Mouse (Mus musculus): ENCODE results near the gene Capn7. TPM values are rescaled to one million over a fixed set of nuclear protein-coding genes. Genes with fewer than 3 reads are reported as not detected.
A peak's percentile ranks its signal among the peaks of the same experiment; 100 is the strongest.

The Capn7 gene
- polyA plus RNA-seq, 1 experiment from 2014 or later: 42.3 TPM

DNA sequence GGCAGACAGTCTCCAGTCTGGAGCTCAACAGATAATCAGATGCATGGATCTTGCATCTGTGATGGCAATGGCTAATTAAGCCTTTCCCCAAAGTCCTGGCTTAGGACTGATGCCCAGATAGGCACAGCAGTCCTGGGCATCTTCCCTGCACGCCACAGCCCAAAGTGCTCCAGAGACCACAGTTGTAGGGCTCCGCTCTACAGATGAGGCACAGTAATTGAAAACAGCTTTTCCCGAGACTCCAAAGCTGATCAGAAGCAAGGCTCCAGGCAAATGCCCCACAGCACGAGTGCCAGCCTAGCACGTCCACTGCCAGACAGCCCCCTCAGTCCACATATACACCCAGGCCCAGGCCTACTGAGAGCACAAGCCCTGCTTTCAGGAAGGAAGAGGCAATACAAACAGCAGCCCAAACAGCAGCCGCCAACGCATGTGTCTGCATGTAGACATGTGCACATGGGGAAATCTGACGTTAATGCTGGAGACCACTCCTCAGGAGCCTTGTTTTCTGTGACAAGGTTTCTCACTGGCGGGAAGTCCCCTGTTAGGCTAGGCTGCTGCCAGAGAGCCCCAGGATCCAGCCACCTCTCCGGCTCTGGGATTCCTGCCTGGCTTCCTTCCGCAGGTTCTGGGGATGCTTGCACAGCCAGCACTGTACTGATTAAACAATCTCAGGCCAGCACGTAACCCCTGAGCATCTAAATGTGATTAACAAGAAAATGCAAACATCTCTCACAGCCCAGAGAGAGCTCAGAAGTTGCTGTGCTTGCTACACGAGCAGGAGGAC is 51.8 kb downstream of the Capn7 start:
- H3K4me3 ChIP-seq (replicated peaks): no peak overlapping the region
- no peak overlapping the region for H3K9ac ChIP-seq
- H3K36me3 ChIP-seq: peaks cover 3% of the 10 kb centered on the region; the same call in 1 of the 2 replicates
- WGBS: 32% methylated on average over 13 of the region's 13 CpGs
- no peaks in the 10 kb centered on the region for H3K27me3 ChIP-seq
- no peak for ATAC-seq (ENCODE audit: insufficient number of reproducible peaks, low FRiP score, low TSS enrichment, low read depth)
- H3K9me3 ChIP-seq (replicated peaks): no peaks in the 10 kb centered on the region
- H3K4me1 ChIP-seq: peaks cover 40% of the 10 kb centered on the region
- peak overlapping the region; percentile 52 for H3K27ac ChIP-seq (replicated peaks)
- H3K4me2 ChIP-seq (replicated peaks): no peak overlapping the region

DNA sequence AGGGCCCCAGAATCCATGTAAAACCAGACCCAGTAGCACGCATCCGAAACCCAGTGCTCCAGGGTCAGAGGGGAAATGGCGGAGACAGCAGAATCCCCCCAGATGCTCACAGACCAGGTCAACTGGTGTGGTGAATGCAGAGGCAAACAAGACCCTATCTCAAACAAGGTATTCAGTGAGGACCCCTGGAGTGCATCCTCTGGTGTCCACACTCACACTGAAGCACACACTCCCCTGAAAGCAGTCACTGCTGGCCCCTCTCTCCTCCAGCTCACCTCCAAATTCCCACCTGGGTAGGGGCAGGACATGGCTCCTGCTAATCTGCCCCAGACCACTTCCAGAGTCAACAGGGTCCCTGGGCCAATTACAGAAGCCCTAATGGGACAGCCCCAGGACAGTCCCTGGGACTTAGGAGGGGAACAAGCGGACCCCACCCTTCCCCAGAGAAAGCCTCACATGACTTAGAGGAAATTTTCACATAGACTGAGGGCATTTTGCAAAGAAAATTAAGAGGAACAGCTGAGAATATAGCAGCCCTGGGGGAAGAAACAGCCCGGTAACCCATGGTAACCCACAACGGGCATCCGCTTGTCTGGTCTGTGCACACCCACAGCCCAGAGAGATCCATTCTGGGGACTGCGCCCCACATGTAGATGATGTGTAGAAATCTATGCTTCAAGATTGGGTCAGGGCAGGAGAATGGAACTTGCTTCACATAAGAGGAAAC is 53.1 kb downstream of the Capn7 start:
- H3K36me3 ChIP-seq: no peaks in the 10 kb centered on the region
- no peaks in the 10 kb centered on the region for H3K9me3 ChIP-seq (replicated peaks)
- WGBS: 84% methylated on average over 8 of the region's 8 CpGs
- H3K4me2 ChIP-seq (replicated peaks): no peak overlapping the region
- H3K4me1 ChIP-seq: peaks cover 39% of the 10 kb centered on the region
- no peaks in the 10 kb centered on the region for H3K27me3 ChIP-seq
- H3K4me3 ChIP-seq (replicated peaks): no peak overlapping the region
- H3K9ac ChIP-seq: no peak overlapping the region
- H3K27ac ChIP-seq (replicated peaks): no peak overlapping the region
- ATAC-seq (ENCODE audit: insufficient number of reproducible peaks, low FRiP score, low TSS enrichment, low read depth): no peak

GRCm38 (mm10) chr14:31392300-31392699 is 55.9 kb downstream of the Capn7 start:
- Histone ChIP-seq H3K9ac (no peak overlapping the region), H3K27ac (replicated peaks) (no peak overlapping the region), H3K4me1 (peaks cover 17% of the 10 kb centered on the region), H3K4me3 (replicated peaks) (no peak overlapping the region), H3K36me3 (no peaks in the 10 kb centered on the region), H3K27me3 (no peaks in the 10 kb centered on the region), H3K4me2 (replicated peaks) (no peak overlapping the region), H3K9me3 (replicated peaks) (no peaks in the 10 kb centered on the region)
- WGBS: 75% methylated on average over 5 of the region's 5 CpGs
- ATAC-seq (ENCODE audit: insufficient number of reproducible peaks, low FRiP score, low TSS enrichment, low read depth): no peak

DNA sequence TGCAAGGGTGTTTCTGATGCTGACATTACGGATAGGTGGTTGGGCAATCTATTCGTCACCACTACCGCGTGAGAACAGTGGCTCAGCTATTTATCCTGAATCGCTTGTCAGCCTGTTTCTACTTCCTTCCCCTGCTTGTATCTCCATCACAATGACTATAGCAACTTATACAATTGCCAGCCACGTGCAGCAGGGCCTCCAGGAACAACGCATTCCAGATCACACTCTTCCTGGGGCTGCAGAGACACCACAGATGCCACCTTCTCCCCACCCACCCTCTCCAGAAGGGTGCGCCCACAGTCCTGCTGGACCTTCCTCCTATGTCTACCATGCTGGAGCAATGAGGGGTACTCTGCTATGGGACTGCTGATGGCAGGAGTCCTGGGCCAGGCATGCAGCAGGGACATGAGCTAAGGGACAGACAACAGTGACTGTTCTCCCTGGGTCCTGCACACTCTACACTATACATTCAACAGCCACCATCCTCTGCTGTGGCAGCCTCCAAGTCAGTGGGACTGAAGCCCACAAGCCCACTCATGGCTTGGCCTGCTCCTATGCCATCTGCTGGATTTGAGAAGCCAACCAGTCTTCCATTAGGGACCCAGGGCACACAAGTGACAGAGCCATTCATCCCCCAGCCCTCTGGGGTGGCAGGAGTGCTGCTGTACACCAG is 56.6 kb downstream of the Capn7 start:
- Histone ChIP-seq H3K9ac (no peak overlapping the region), H3K27ac (replicated peaks) (no peak overlapping the region), H3K4me1 (peaks cover 10% of the 10 kb centered on the region), H3K36me3 (no peaks in the 10 kb centered on the region), H3K4me3 (replicated peaks) (no peak overlapping the region), H3K27me3 (no peaks in the 10 kb centered on the region), H3K4me2 (replicated peaks) (no peak overlapping the region), H3K9me3 (replicated peaks) (no peaks in the 10 kb centered on the region)
- 77% methylated on average over 8 of the region's 8 CpGs for WGBS
- ATAC-seq (ENCODE audit: insufficient number of reproducible peaks, low FRiP score, low TSS enrichment, low read depth): no peak

DNA sequence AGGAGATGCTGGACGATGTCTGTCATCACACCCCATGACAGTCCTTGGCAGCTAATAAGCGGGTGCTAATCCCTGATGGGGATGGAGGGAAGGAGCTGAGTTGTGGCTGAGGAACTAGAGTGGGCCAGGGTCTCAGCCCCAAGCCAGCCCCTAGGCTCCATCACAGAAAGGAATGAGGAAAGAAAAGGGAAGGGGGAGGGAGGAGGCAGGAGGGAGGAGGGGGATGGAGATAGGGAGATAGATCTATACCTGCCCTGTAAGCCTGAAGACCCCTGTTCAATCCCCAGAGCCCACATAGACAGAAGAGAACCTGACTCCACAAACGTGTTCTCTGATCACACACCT is 57.1 kb downstream of the Capn7 start:
- no peak for ATAC-seq (ENCODE audit: insufficient number of reproducible peaks, low FRiP score, low TSS enrichment, low read depth)

DNA sequence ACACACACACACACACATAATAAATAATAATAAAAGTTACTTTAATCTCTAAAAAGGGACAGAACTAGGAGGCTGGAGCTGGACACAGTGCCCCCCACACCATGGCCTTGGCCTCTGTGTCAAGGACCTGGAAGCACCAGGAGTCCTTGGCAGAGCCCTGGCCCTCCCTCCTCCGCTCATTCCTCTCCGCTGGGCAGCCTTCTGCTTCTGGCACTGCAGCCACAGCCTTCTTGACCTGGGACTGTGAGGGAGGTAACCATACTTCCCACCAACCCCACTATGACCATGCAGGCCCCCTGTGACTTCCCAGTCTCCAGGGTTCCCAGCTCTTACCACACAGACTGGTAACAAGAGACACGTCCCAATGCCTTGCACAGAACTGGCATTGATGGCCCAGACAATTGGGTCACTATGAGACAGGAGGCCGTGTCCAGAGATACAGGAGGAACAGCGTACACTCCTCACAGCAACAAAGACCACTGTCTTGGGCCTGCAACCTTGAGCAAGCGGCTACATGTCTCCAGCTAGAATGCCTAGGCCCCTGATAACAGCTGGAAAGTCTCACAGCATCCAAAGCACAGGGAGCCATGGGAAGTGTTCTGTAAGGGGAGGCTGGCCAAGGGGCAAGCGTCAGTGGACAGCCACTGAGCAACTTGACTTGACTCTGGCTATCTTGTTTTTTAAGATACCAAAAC is 57.6 kb downstream of the Capn7 start:
- no peak overlapping the region for H3K4me3 ChIP-seq (replicated peaks)
- WGBS: 79% methylated on average over 7 of the region's 7 CpGs
- no peaks in the 10 kb centered on the region for H3K36me3 ChIP-seq
- no peak for ATAC-seq (ENCODE audit: insufficient number of reproducible peaks, low FRiP score, low TSS enrichment, low read depth)
- H3K9me3 ChIP-seq (replicated peaks): no peaks in the 10 kb centered on the region
- H3K4me2 ChIP-seq (replicated peaks): no peak overlapping the region
- no peak overlapping the region for H3K9ac ChIP-seq
- H3K27me3 ChIP-seq: no peaks in the 10 kb centered on the region
- no peaks in the 10 kb centered on the region for H3K4me1 ChIP-seq
- no peak overlapping the region for H3K27ac ChIP-seq (replicated peaks)

More for the DNA sequence above, 57.1 kb downstream of the Capn7 start:
- Histone ChIP-seq H3K4me3 (replicated peaks) (no peak overlapping the region), H3K4me2 (replicated peaks) (no peak overlapping the region), H3K27me3 (no peaks in the 10 kb centered on the region), H3K9me3 (replicated peaks) (no peaks in the 10 kb centered on the region), H3K4me1 (peaks cover 5% of the 10 kb centered on the region), H3K27ac (replicated peaks) (no peak overlapping the region), H3K36me3 (no peaks in the 10 kb centered on the region), H3K9ac (no peak overlapping the region)
- 75% methylated on average over 3 of the region's 3 CpGs for WGBS

DNA sequence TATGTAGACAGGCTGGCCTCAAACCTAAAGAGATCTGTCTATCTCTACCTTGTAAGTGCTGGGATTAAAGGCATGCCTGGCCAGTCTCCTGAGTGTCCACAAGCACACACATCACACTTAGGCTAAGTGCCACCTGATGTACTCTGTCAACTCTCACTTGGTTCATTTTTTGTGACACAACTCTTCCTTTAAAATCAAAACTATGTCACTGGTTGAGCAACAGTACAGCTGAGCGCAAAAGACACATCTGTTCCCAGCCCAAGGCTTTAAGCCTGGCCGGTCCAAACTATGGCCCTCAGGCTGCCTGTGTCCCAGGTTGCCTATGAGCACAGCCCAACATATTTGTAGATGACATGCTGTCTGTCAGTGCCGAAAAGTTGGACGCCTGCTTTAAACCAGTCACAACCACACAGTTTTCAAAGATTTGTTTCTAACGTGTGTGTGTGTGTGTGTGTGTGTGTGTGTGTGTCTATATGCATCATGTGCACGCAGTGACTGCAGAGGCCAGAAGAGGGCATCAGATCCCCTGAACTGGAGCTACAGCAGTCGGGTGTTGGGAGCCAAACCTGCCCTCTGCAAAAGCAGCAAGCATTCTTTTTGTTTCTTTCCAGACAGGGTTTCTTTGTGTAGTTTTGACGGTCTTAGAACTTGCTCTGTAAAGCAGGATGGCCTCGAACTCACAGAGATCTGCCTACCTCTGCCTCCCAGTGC is 58.5 kb downstream of the Capn7 start:
- Histone ChIP-seq H3K9ac (no peak overlapping the region), H3K27ac (replicated peaks) (no peak overlapping the region), H3K27me3 (no peaks in the 10 kb centered on the region), H3K4me1 (no peaks in the 10 kb centered on the region), H3K36me3 (no peaks in the 10 kb centered on the region), H3K9me3 (replicated peaks) (no peaks in the 10 kb centered on the region), H3K4me2 (replicated peaks) (no peak overlapping the region), H3K4me3 (replicated peaks) (no peak overlapping the region)
- 89% methylated on average over 9 of the region's 9 CpGs for WGBS
- no peak for ATAC-seq (ENCODE audit: insufficient number of reproducible peaks, low FRiP score, low TSS enrichment, low read depth)

DNA sequence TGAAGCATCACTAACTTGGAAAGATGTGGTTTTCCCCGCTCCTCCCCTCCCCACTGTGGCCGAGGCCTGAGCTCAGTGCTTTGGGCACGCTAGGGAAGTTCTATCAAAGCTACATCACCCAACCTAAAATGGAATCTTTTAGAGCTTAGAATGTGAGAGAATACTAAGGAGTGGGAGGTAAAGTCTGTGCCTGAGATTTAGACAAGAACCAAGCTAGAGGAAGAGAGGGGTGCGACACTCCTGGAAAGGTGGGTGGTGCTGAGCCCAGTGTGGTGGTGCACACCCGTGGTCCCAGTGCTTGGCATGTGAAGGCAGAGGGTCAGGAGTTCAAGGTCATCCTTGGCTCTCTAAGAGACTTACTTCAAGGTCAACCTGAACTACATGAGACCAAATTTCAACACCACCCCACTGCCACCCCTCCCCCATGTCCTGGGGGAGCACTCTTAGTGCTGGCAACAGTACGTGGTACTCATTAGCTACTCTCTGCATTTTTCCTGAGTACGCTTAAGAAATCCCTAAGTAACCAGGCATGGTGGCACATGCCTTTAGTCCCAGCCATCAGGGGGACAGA is 59.3 kb downstream of the Capn7 start:
- Histone ChIP-seq H3K27me3 (no peaks in the 10 kb centered on the region), H3K36me3 (no peaks in the 10 kb centered on the region), H3K4me2 (replicated peaks) (no peak overlapping the region), H3K9ac (no peak overlapping the region), H3K9me3 (replicated peaks) (no peaks in the 10 kb centered on the region), H3K4me3 (replicated peaks) (no peak overlapping the region), H3K4me1 (peaks cover 2% of the 10 kb centered on the region; the same call in 1 of the 2 replicates), H3K27ac (replicated peaks) (no peak overlapping the region)
- no peak for ATAC-seq (ENCODE audit: insufficient number of reproducible peaks, low FRiP score, low TSS enrichment, low read depth)
- WGBS: 83% methylated on average over 7 of the region's 7 CpGs

DNA sequence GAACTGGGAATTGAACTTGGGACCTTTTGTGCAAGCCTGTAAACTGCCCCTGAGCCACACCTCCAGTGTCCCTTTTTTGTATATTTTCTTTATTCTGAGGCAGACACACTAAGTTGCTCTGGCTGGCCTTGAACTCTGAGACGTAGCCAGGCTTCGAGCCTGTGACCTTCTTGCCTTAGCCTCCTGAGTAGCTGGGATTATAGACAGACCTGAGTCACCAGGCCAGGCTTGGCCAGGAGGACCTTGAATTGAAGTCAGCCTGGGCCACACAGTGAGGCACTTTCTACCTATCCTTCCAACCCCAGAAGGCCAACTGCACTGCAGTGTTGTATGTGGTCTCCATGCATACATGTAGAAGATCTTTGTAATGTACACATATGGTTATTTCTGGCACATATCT is 60.0 kb downstream of the Capn7 start:
- H3K9me3 ChIP-seq (replicated peaks): no peaks in the 10 kb centered on the region
- no peak overlapping the region for H3K9ac ChIP-seq
- H3K4me1 ChIP-seq: peaks cover 8% of the 10 kb centered on the region; the same call in 1 of the 2 replicates
- no peak for ATAC-seq (ENCODE audit: insufficient number of reproducible peaks, low FRiP score, low TSS enrichment, low read depth)
- no peak overlapping the region for H3K4me2 ChIP-seq (replicated peaks)
- 92% methylated on average over 2 of the region's 2 CpGs for WGBS
- H3K27me3 ChIP-seq: no peaks in the 10 kb centered on the region
- no peak overlapping the region for H3K4me3 ChIP-seq (replicated peaks)
- H3K36me3 ChIP-seq: no peaks in the 10 kb centered on the region
- H3K27ac ChIP-seq (replicated peaks): no peak overlapping the region

- H3K4me2 ChIP-seq (replicated peaks): no peak overlapping the region
- H3K36me3 ChIP-seq: no peaks in the 10 kb centered on the region
- WGBS: 80% methylated on average over 12 of the region's 12 CpGs
- H3K27ac ChIP-seq (replicated peaks): no peak overlapping the region
- no peak for ATAC-seq (ENCODE audit: insufficient number of reproducible peaks, low FRiP score, low TSS enrichment, low read depth)
- no peaks in the 10 kb centered on the region for H3K9me3 ChIP-seq (replicated peaks)
- H3K4me1 ChIP-seq: peaks cover 12% of the 10 kb centered on the region; the same call in 1 of the 2 replicates
- no peak overlapping the region for H3K9ac ChIP-seq
- H3K4me3 ChIP-seq (replicated peaks): no peak overlapping the region
- H3K27me3 ChIP-seq: no peaks in the 10 kb centered on the region
Measured at GRCm38 (mm10) chr14:31397353-31397752, 60.9 kb downstream of the Capn7 start.
